Mouse (Mus musculus) embryonic facial prominence, embryonic 15.5 days (tissue): ENCODE results near the gene Sbno2. TPM values are rescaled to one million over a fixed set of nuclear protein-coding genes. Genes with fewer than 3 reads are reported as not detected.
A peak's percentile ranks its signal among the peaks of the same experiment; 100 is the strongest.

Source experiments
- ATAC-seq: fragments of 200-750 bp; cut with Nextera tagmentation; 2 replicates; pipeline ENCODE4 v1.8.0; 2017; ENCODE audit warnings: low read depth, moderate TSS enrichment; ENCODE audit not compliant: insufficient number of reproducible peaks, low FRiP score, low TSS enrichment
- H3K27ac ChIP-seq: fragments of 300-500 bp; sonication (generic); replicated peaks from 2 replicates; pipeline ENCODE4 v1.5.1; 2015; ENCODE audit warnings: mild to moderate bottlenecking, inconsistent platforms
- H3K27me3 ChIP-seq: fragments of 300-500 bp; sonication (generic); 2 replicates; pipeline ENCODE4 v1.6.1; 2015; ENCODE audit warnings: inconsistent platforms
- H3K36me3 ChIP-seq: fragments of 300-500 bp; sonication (generic); 2 replicates; pipeline ENCODE4 v1.6.1; 2015; ENCODE audit warnings: mild to moderate bottlenecking, inconsistent platforms
- H3K4me1 ChIP-seq: fragments of 300-500 bp; sonication (generic); 2 replicates; pipeline ENCODE4 v1.6.1; 2015; ENCODE audit warnings: inconsistent platforms
- H3K4me2 ChIP-seq: fragments of 300-500 bp; sonication (generic); replicated peaks from 2 replicates; pipeline ENCODE4 v1.6.1; 2015; ENCODE audit warnings: mild to moderate bottlenecking, inconsistent platforms
- H3K4me3 ChIP-seq: fragments of 300-500 bp; sonication (generic); replicated peaks from 2 replicates; pipeline ENCODE4 v1.5.1; 2015; ENCODE audit warnings: mild to moderate bottlenecking, inconsistent platforms
- H3K9ac ChIP-seq: fragments of 300-500 bp; sonication (generic); 2 replicates; pipeline ENCODE4 v1.6.1; 2015; ENCODE audit warnings: inconsistent platforms
- H3K9me3 ChIP-seq: fragments of 300-500 bp; sonication (generic); replicated peaks from 2 replicates; pipeline ENCODE4 v1.6.1; 2016; ENCODE audit warnings: inconsistent platforms
- WGBS: fragments of 180-500 bp; shearing (Covaris S2); methylation state at CpG from one replicate; pipeline ENCODE4 v1.1.7; 2015; 5-methylcytosine and 5-hydroxymethylcytosine counted together
- polyA plus RNA-seq: library from polyadenylated mRNA; unstranded; fragments of >200 nt; fragmentation: Nextera tagmentation; extraction: Ambion mirVana; gene quantifications from 2 replicates; pipeline ENCODE4 v1.2.1, GENCODE M21; 2015

The Sbno2 gene
- polyA plus RNA-seq, 1 experiment from 2014 or later: 19.4 TPM

DNA sequence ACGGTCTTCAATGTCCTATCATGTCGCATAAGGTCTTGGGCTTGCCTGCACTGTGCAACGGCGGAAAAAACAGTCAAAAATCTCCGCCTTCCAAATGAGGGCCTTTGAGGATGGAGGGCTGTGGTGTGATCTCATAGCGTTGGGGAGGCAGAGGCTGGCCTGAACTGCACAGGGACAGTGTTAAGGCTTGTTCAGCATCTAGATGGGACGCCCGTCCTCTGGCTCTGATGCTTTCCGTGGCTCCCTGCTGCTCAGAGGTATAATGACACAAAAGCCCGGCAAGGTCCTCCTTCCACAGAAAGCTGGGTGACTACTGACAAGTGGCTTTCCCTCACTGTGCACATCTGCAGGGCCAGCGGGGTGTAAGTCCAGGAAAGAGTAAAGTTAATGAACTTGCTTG is 85.2 kb downstream of the Sbno2 start:
- H3K27ac ChIP-seq: no peak overlapping the region

GRCm38 (mm10) chr10:80019471-80020131 is 85.8 kb downstream of the Sbno2 start:
- H3K27me3 ChIP-seq: peaks cover 22% of the 10 kb centered on the region

More for the DNA sequence above, 85.2 kb downstream of the Sbno2 start:
- peaks cover 28% of the 10 kb centered on the region for H3K4me1 ChIP-seq
- H3K27me3 ChIP-seq: peaks cover 16% of the 10 kb centered on the region
- H3K9me3 ChIP-seq: no peaks in the 10 kb centered on the region
- 0 out of 2 replicates have a peak overlapping the region, but pooled peaks have one; percentile 15 for H3K4me2 ChIP-seq
- 27% methylated on average over 11 of the region's 11 CpGs for WGBS
- no peak overlapping the region for H3K4me3 ChIP-seq
- no peak overlapping the region for H3K9ac ChIP-seq
- no peaks in the 10 kb centered on the region for H3K36me3 ChIP-seq
- no peak for ATAC-seq

DNA sequence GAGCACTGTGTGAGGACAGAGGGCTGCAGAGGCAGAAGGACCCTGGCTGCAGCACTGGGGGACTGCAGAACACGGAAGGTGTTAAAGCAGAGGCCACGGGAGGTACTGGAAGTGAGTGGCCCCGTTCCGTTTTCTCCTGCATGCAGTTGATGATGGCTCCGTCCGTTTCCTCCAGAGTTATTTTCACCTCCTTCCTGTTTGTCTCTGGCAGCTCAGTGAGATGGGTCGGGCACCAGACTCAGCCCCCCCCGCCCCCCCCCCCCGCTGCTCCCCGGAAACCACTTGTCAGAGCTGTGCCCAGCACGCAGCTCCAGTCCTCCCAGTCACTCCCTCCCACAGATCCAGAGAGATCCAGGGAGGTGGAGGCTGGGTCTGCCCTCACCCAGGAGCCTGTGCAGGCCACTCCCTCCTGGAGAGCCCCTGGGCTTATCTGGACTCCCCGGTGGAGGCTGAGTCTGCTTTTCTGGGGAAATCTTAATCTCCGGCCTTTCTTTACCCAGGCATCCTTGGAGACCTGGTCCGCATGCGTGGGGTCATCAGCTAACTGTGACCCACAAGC is 86.6 kb downstream of the Sbno2 start:
- peaks cover 28% of the 10 kb centered on the region for H3K4me1 ChIP-seq
- H3K27ac ChIP-seq: no peak overlapping the region
- peak overlapping the region; percentile 15; the same call in 1 of the 2 replicates for H3K4me2 ChIP-seq
- H3K4me3 ChIP-seq: no peak overlapping the region
- ATAC-seq: no peak
- 7% methylated on average over 14 of the region's 15 CpGs for WGBS
- H3K9me3 ChIP-seq: no peaks in the 10 kb centered on the region
- H3K27me3 ChIP-seq: peaks cover 30% of the 10 kb centered on the region
- no peaks in the 10 kb centered on the region for H3K36me3 ChIP-seq
- no peak overlapping the region for H3K9ac ChIP-seq

More at GRCm38 (mm10) chr10:80019471-80020131, 85.8 kb downstream of the Sbno2 start:
- Histone ChIP-seq H3K4me1 (peaks cover 27% of the 10 kb centered on the region), H3K36me3 (no peaks in the 10 kb centered on the region), H3K27ac (no peak overlapping the region), H3K9ac (no peak overlapping the region), H3K9me3 (no peaks in the 10 kb centered on the region), H3K4me2 (peak overlapping the region; percentile 15; the same call in 1 of the 2 replicates), H3K4me3 (peak overlapping the region; percentile 7; the same call in 1 of the 2 replicates)
- 0 out of 2 replicates have a peak, but pooled peaks have one; percentile 14 for ATAC-seq
- WGBS: 13% methylated on average over 20 of the region's 20 CpGs

GRCm38 (mm10) chr10:80017771-80018170 is 87.6 kb downstream of the Sbno2 start:
- no peak for ATAC-seq
- WGBS: 78% methylated on average over 14 of the region's 14 CpGs
- Histone ChIP-seq H3K9me3 (no peaks in the 10 kb centered on the region), H3K9ac (no peak overlapping the region), H3K4me3 (no peak overlapping the region), H3K4me2 (no peak overlapping the region), H3K4me1 (peaks cover 28% of the 10 kb centered on the region), H3K27me3 (peaks cover 40% of the 10 kb centered on the region), H3K27ac (no peak overlapping the region), H3K36me3 (no peaks in the 10 kb centered on the region)

DNA sequence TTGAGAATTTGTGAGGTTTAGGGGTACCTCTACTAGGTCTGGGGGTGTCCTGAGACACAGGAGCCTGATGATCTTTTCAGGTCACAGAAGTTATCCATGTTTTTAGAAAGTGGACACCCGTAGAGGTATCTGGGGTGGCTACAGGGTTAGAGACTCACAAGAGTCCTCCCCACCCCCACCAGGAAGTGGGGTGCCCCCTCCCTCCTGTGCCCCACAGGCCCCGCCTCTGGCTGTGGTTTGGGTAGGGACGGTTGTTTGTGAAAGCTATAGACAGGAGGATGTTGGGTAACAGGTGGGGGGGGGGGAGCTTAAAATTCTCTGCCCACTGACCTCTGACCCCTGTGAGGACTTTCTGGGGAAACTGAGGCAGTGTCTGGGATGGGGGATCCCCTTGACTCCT is 88.0 kb downstream of the Sbno2 start:
- Histone ChIP-seq H3K27me3 (peaks cover 42% of the 10 kb centered on the region), H3K36me3 (no peaks in the 10 kb centered on the region), H3K4me3 (no peak overlapping the region), H3K4me1 (peaks cover 28% of the 10 kb centered on the region), H3K4me2 (no peak overlapping the region), H3K9ac (no peak overlapping the region), H3K9me3 (no peaks in the 10 kb centered on the region), H3K27ac (no peak overlapping the region)
- WGBS: 55% methylated on average over 3 of the region's 3 CpGs
- no peak for ATAC-seq

- Histone ChIP-seq H3K36me3 (no peaks in the 10 kb centered on the region), H3K27ac (no peak overlapping the region), H3K27me3 (peaks cover 42% of the 10 kb centered on the region), H3K4me1 (peaks cover 28% of the 10 kb centered on the region), H3K4me2 (no peak overlapping the region), H3K9ac (no peak overlapping the region), H3K9me3 (no peaks in the 10 kb centered on the region), H3K4me3 (no peak overlapping the region)
- 89% methylated on average over 10 of the region's 10 CpGs for WGBS
- no peak for ATAC-seq
These were observed 88.4 kb downstream of the Sbno2 start for GRCm38 (mm10) chr10:80016931-80017330.

DNA sequence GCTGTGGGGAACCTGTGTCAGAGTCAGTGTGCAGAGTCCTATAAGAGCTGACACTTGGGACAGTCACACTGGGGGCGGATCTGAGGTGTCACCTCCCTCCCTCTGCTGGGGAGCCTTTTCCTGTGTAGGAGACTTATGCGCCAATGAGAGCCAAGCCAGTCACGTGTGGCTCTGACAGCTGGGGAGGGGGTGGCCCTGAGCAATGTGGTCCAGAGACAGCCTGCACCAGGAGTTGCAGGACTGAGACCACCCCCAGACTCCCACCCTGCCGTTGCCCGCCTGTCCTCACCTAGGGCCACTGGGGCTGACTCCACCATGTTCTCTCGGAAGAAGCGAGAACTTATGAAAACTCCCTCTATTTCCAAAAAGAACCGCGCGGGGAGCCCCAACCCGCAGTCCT is 88.9 kb downstream of the Sbno2 start, which contains the start of gene Arhgap45:
Gene Arhgap45, plus strand, starts transcription at position 143 of the 400 bp plus-strand sequence.
- Histone ChIP-seq H3K27me3 (peaks cover 45% of the 10 kb centered on the region), H3K4me1 (peaks cover 28% of the 10 kb centered on the region), H3K9ac (no peak within 1 kb of the TSS), H3K4me3 (no peak within 1 kb of the TSS), H3K36me3 (peaks cover 3% of the 10 kb centered on the region; the same call in 1 of the 2 replicates), H3K4me2 (no peak within 1 kb of the TSS), H3K9me3 (no peaks in the 10 kb centered on the region), H3K27ac (no peak within 1 kb of the TSS)
- no peak for ATAC-seq
- 70% methylated on average over 11 of the region's 11 CpGs for WGBS

GRCm38 (mm10) chr10:80015583-80015982 is 89.8 kb downstream of the Sbno2 start:
- no peak overlapping the region for H3K9ac ChIP-seq
- no peak overlapping the region for H3K4me3 ChIP-seq
- peaks cover 45% of the 10 kb centered on the region for H3K27me3 ChIP-seq
- H3K27ac ChIP-seq: no peak overlapping the region
- no peak overlapping the region for H3K4me2 ChIP-seq
- H3K4me1 ChIP-seq: peaks cover 26% of the 10 kb centered on the region
- peaks cover 7% of the 10 kb centered on the region for H3K9me3 ChIP-seq
- peaks cover 13% of the 10 kb centered on the region for H3K36me3 ChIP-seq
- no peak for ATAC-seq
- 72% methylated on average over 10 of the region's 10 CpGs for WGBS

DNA sequence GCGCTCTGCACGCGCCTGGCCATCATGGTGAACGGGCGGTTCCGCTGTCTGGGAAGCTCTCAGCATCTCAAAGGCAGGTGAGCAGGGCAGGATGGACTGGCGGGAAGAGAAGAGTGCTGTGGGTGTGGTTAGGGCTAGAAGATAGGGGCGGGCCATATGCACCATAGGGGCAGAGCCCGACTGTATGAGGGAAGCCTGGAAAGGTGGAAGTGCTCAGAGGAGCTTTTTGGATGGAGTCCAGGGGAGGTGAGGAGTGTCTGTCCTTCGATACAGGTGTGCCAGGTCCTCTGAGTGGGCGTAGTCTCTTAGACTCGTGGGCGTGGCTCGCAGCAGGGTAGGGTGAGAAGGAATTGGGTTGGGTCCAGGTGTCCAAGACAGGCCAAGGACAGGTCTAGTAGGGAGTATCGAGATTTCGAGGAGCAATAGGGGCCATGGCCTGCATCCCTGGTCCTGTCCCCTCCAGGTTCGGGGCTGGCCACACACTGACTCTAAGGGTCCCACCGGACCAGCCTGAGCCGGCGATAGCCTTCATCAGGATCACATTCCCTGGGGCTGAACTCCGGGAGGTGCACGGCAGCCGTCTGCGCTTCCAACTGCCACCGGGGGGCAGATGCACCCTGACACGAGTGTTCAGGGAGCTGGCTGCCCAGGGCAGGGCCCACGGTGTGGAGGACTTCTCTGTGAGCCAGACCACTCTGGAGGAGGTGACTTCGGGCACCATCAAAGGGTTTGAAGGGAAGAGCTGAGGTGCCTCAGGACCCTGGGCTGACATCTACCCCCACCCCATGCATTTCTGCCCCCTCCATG is 90.7 kb downstream of the Sbno2 start:
- peaks cover 44% of the 10 kb centered on the region for H3K27me3 ChIP-seq
- no peak overlapping the region for H3K27ac ChIP-seq
- no peak overlapping the region for H3K4me3 ChIP-seq
- H3K4me1 ChIP-seq: peaks cover 18% of the 10 kb centered on the region
- 15% methylated on average over 28 of the region's 28 CpGs for WGBS
- H3K4me2 ChIP-seq: no peak overlapping the region
- H3K9ac ChIP-seq: no peak overlapping the region
- H3K9me3 ChIP-seq: peaks cover 9% of the 10 kb centered on the region
- H3K36me3 ChIP-seq: peaks cover 21% of the 10 kb centered on the region
- 0 out of 2 replicates have a peak, but pooled peaks have one; percentile 9 for ATAC-seq

GRCm38 (mm10) chr10:80013609-80014008 is 91.8 kb downstream of the Sbno2 start:
- H3K9me3 ChIP-seq: peaks cover 9% of the 10 kb centered on the region
- peaks cover 40% of the 10 kb centered on the region for H3K27me3 ChIP-seq
- no peak overlapping the region for H3K27ac ChIP-seq
- no peak overlapping the region for H3K4me2 ChIP-seq
- peaks cover 28% of the 10 kb centered on the region for H3K36me3 ChIP-seq
- H3K4me3 ChIP-seq: no peak overlapping the region
- 27% methylated on average over 25 of the region's 25 CpGs for WGBS
- H3K4me1 ChIP-seq: peaks cover 7% of the 10 kb centered on the region
- ATAC-seq: no peak
- H3K9ac ChIP-seq: no peak overlapping the region

- Histone ChIP-seq H3K9ac (no peak overlapping the region), H3K9me3 (peaks cover 9% of the 10 kb centered on the region), H3K4me3 (no peak overlapping the region), H3K4me1 (peaks cover 5% of the 10 kb centered on the region; the same call in 1 of the 2 replicates), H3K36me3 (peaks cover 28% of the 10 kb centered on the region), H3K27ac (no peak overlapping the region), H3K4me2 (no peak overlapping the region), H3K27me3 (peaks cover 40% of the 10 kb centered on the region)
- 84% methylated on average over 6 of the region's 6 CpGs for WGBS
- ATAC-seq: no peak
These were observed 93.6 kb downstream of the Sbno2 start for GRCm38 (mm10) chr10:80011740-80012139.
